Mouse (Mus musculus) kidney, postnatal 0 days (tissue): ENCODE measurements at regions not wholly inside any gene's neighbourhood (a gene's known extent, or its start where the extent isn't known, plus 50 kb on each side); places are given as distances from the start of the nearest gene placed in this dataset.
A peak's percentile ranks its signal among the peaks of the same experiment; 100 is the strongest.
"Not testable (repeated sequence)": the region's sequence is repeated elsewhere in the genome, so short reads cannot be mapped to it uniquely, and the experiment has no call there.

Experiments
- ATAC-seq: fragments of 200-750 bp; cut with Nextera tagmentation; replicated peaks from 2 replicates; pipeline ENCODE4 v1.8.0; 2017; ENCODE audit warnings: low read depth, moderate number of reproducible peaks, moderate TSS enrichment, moderate library complexity; ENCODE audit not compliant: low FRiP score
- DNase-seq: peaks from one replicate; pipeline ENCODE4 v3.0.0-alpha.2; 2016; ENCODE audit warnings: low spot score
- H3K27ac ChIP-seq: fragments of 300-500 bp; sonication (generic); 2 replicates; pipeline ENCODE4 v1.5.1; 2014; ENCODE audit warnings: mild to moderate bottlenecking
- H3K27me3 ChIP-seq: fragments of 300-500 bp; sonication (generic); 2 replicates; pipeline ENCODE4 v1.6.1; 2014; ENCODE audit warnings: low read length, mixed read lengths; ENCODE audit not compliant: insufficient read depth
- H3K36me3 ChIP-seq: fragments of 300-500 bp; sonication (generic); 2 replicates; pipeline ENCODE4 v1.6.1; 2014; ENCODE audit warnings: low read length, mixed read lengths; ENCODE audit not compliant: insufficient read depth
- H3K4me1 ChIP-seq: fragments of 300-500 bp; sonication (generic); replicated peaks from 2 replicates; pipeline ENCODE4 v1.6.1; 2014; ENCODE audit warnings: antibody characterized with exemption, low read length, mixed read lengths; ENCODE audit not compliant: insufficient read depth
- H3K4me2 ChIP-seq: fragments of 300-500 bp; sonication (generic); 2 replicates; pipeline ENCODE4 v1.6.1; 2014; ENCODE audit warnings: mild to moderate bottlenecking, low read length, moderate library complexity, mixed read lengths
- H3K4me3 ChIP-seq: fragments of 300-500 bp; sonication (generic); replicated peaks from 2 replicates; pipeline ENCODE4 v1.5.1; 2014; ENCODE audit warnings: low read depth, low read length
- H3K9ac ChIP-seq: fragments of 300-500 bp; sonication (generic); 2 replicates; pipeline ENCODE4 v1.6.1; 2014; ENCODE audit warnings: low read depth, low read length
- H3K9me3 ChIP-seq: fragments of 300-500 bp; sonication (generic); replicated peaks from 2 replicates; pipeline ENCODE4 v1.6.1; 2016; ENCODE audit warnings: low read length, inconsistent platforms, mixed read lengths
- CTCF ChIP-seq: IDR thresholded peaks from 2 replicates; pipeline ENCODE4 v1.5.1; 2016; ENCODE audit warnings: antibody characterized with exemption, low read depth, mild to moderate bottlenecking, moderate library complexity
- WGBS: fragments of 180-500 bp; shearing (Covaris S2); extraction: QIAGEN DNeasy Blood & Tissue Kit; methylation state at CpG from one replicate; pipeline ENCODE4 v1.1.7; 2014; 5-methylcytosine and 5-hydroxymethylcytosine counted together

- Histone ChIP-seq H3K4me2 (no peak overlapping the region), H3K9ac (no peak overlapping the region), H3K9me3 (no peaks in the 10 kb centered on the region), H3K4me1 (no peaks in the 10 kb centered on the region), H3K27me3 (no peaks in the 10 kb centered on the region), H3K4me3 (no peak overlapping the region), H3K27ac (no peak overlapping the region), H3K36me3 (no peaks in the 10 kb centered on the region)
- DNase-seq (peak; percentile 33), ATAC-seq (no peak)
- TF ChIP-seq CTCF: no peak
- 35% methylated on average over 3 of the region's 3 CpGs for WGBS
Observed at GRCm38 (mm10) chr12:11837819-11838472, 382.1 kb downstream of the Rad51ap2 start.

- DNase-seq: peak; percentile 33
- no peaks in the 10 kb centered on the region for H3K4me1 ChIP-seq
- no peak for TF ChIP-seq CTCF
- WGBS: 29% methylated on average over 3 of the region's 3 CpGs
- no peak overlapping the region for H3K4me3 ChIP-seq
- ATAC-seq: no peak
- no peak overlapping the region for H3K9ac ChIP-seq
- no peaks in the 10 kb centered on the region for H3K27me3 ChIP-seq
- no peaks in the 10 kb centered on the region for H3K36me3 ChIP-seq
- H3K4me2 ChIP-seq: no peak overlapping the region
- no peaks in the 10 kb centered on the region for H3K9me3 ChIP-seq
- H3K27ac ChIP-seq: no peak overlapping the region
Observed at GRCm38 (mm10) chr12:11851034-11851433, 395.2 kb downstream of the Rad51ap2 start.

- ATAC-seq: peak; percentile 25; the same call in 1 of the 2 replicates
- H3K4me1 ChIP-seq, H3K4me2 ChIP-seq, H3K27ac ChIP-seq, H3K27me3 ChIP-seq, H3K9me3 ChIP-seq, H3K9ac ChIP-seq, DNase-seq, H3K4me3 ChIP-seq, H3K36me3 ChIP-seq: not testable (repeated sequence)
- 95% methylated on average over 11 of the region's 11 CpGs for WGBS
Observed at GRCm38 (mm10) chr12:11881809-11882208, 380.1 kb upstream of the Fam49a start.

GRCm38 (mm10) chr12:11887291-11887690 is 374.6 kb upstream of the Fam49a start:
- no peak for DNase-seq

GRCm38 (mm10) chr12:11899031-11899430 is 362.9 kb upstream of the Fam49a start:
- ATAC-seq: no peak
- no peak for DNase-seq
- Histone ChIP-seq H3K4me1 (no peaks in the 10 kb centered on the region), H3K27me3 (no peaks in the 10 kb centered on the region), H3K27ac (no peak overlapping the region), H3K4me2 (no peak overlapping the region), H3K4me3 (no peak overlapping the region), H3K9ac (no peak overlapping the region), H3K36me3 (no peaks in the 10 kb centered on the region), H3K9me3 (no peaks in the 10 kb centered on the region)
- 69% methylated on average over 3 of the region's 3 CpGs for WGBS
- no peak for TF ChIP-seq CTCF

More at GRCm38 (mm10) chr12:11887291-11887690, 374.6 kb upstream of the Fam49a start:
- no peaks in the 10 kb centered on the region for H3K4me1 ChIP-seq
- TF ChIP-seq CTCF: no peak
- no peak overlapping the region for H3K4me3 ChIP-seq
- no peak overlapping the region for H3K9ac ChIP-seq
- no peak overlapping the region for H3K27ac ChIP-seq
- no peaks in the 10 kb centered on the region for H3K27me3 ChIP-seq
- H3K4me2 ChIP-seq: no peak overlapping the region
- no peak for ATAC-seq
- H3K9me3 ChIP-seq: no peaks in the 10 kb centered on the region
- H3K36me3 ChIP-seq: no peaks in the 10 kb centered on the region

GRCm38 (mm10) chr12:11906588-11906987 is 355.4 kb upstream of the Fam49a start:
- Histone ChIP-seq H3K4me2 (no peak overlapping the region), H3K4me3 (no peak overlapping the region), H3K9me3 (no peaks in the 10 kb centered on the region), H3K36me3 (no peaks in the 10 kb centered on the region), H3K4me1 (no peaks in the 10 kb centered on the region), H3K27me3 (no peaks in the 10 kb centered on the region), H3K9ac (no peak overlapping the region), H3K27ac (no peak overlapping the region)
- no peak for TF ChIP-seq CTCF
- ATAC-seq (no peak), DNase-seq (no peak)
- WGBS: 87% methylated on average over 4 of the region's 4 CpGs
